Mouse (Mus musculus) embryo, embryonic 10.5 days (tissue): ENCODE results near the gene Zdhhc5.
A peak's percentile ranks its signal among the peaks of the same experiment; 100 is the strongest.
"Not testable (repeated sequence)": the region's sequence is repeated elsewhere in the genome, so short reads cannot be mapped to it uniquely, and the experiment has no call there.

ENCODE experiments used
- DNase-seq: peaks from one replicate; pipeline ENCODE4 v3.0.0-alpha.2; 2015; ENCODE audit warnings: low spot score

Gene Zdhhc5

GRCm38 (mm10) chr2:84734919-84735318 is 19.9 kb upstream of the Zdhhc5 start:
- peak; percentile 23 for DNase-seq

DNA sequence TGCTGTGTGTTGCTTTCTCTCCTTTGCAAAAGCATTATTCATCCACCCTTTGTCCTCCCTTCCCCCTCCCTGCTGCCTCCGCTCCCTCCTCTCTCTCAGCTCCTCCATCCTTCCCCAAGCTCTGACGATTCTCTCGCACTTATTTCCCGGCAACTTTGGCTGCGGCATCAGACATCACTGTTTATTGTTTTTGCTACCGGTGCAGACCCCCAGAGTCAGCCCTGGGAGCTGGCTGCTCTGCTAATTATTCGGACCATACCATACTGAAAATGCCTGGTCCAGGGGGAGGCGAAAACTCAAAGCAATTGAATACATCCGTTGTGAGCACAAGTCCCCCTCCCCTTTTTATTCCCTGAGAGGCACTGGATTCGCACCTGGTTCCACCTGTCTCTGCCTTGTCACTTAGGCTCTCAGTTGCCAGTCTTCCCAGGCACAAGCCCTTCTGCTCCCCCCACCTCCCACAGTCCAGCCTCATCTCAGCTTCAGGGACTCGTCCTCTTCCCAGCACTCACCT is 19.4 kb upstream of the Zdhhc5 start:
- DNase-seq, result peak; percentile 73

DNA sequence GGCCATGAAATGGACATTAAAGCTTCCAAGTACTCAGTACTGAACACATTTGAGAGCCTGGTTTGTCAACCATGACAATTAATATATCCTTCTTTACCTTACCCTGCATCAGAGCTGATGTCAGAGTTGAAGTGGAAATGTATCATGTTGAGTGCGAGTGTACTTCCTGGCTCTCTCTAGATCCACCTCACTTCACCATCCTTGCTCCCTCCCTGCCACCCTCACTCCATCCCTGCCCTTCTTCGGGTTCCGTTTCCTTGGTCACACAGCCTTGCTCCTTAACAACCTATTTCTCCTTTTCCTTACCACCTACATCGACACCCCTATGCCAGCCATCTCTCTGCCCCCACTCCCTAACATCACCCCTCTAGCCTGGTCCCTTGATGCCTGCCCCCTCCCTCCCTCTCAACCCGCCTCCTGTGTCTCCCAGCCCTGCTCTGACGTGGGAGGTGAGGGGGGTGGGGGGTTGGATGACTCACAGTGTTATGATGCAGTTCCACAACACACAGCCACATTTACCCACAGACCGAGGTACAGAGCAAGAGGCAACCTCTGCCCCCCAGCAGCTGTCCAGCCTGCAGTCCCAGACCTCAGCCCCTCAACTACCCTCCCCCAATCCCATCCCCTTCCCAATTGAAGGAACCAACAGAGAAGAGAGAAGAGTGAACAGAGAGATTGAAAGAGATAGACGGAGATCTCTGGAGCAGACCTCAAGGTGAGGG is 18.8 kb upstream of the Zdhhc5 start, which contains the start of gene Ypel4:
TSS of gene Ypel4 (plus strand) at position 480 of the 722 bp plus-strand sequence.
- peak; percentile 60 for DNase-seq

DNA sequence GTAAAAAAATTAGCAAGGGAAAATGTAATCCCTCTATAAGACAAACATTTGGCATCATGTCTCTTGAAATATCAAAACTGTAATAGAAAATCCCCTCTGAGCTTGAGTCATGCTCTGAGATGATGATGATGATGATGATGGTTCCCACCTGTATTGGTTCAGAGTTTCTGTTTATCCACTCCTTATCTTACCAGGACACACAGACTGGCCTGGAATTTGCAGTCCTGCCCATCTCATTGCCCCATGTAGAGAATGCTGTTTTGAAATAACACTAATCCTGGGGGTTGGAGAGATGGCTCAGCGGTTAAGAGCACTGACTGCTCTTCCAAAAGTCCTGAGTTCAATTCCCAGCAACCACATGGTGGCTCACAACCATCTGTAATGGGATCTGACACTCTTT is 17.4 kb upstream of the Zdhhc5 start:
- DNase-seq, result no peak

DNA sequence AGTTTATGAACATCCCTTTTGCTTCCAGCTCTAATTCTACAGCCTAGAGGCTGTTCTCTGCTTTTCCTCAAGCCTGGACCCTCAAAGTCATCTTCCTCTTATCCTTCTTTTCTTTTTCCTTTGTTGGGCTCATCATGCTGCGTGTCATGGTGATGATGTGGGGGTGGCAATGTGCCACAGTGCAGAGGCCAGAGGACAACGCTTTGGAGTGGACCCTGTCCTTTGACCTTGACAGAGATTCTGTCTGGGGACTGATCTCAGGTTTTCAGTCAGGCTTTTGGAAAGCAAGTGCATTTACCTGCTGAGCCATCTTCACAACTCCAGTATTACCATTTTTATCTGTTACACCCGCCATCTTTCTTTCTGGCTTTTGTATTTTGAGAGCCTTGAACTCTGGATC is 16.2 kb upstream of the Zdhhc5 start:
- no peak for DNase-seq

- not testable (repeated sequence) for DNase-seq
These were observed 13.2 kb upstream of the Zdhhc5 start for GRCm38 (mm10) chr2:84728191-84728590.

DNA sequence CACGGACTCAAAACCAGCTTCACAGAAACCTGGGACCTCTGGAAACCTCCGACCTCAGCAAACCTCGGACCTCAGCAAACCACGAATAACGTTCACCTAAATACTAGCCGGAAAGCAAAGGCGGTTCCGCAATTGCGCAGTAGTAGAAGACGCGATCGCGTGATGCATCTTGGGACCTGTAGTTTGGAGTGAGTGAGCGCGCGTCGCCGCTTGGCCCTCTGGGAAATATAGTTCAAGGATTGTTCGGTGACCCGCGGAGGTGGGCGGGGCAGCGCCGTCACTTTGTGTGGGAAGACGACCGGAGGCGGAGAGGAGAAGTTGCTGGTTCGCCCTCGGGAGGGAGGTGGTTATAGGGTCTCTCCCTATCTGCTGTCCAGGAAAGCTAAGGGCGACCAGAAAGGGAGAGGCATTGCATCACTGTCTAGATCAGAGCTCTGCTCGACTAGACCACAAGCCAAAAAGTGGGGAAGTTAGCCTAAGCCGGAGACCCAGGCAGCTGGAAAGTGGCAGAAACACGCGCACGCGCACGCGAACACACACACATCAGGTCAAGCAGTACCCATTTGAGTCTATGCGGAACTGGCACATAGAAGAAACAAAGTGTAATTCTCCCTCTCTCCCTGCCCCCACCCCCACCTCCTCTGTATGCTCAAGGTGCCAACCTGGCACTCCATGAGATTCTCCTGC is 12.3 kb upstream of the Zdhhc5 start, which contains the start of gene Clp1:
TSS of gene Clp1 (minus strand) at position 179 of the 687 bp plus-strand sequence.
- DNase-seq, result peak; percentile 99

- DNase-seq, result no peak
These were observed 11.7 kb upstream of the Zdhhc5 start for GRCm38 (mm10) chr2:84726716-84727115.

DNA sequence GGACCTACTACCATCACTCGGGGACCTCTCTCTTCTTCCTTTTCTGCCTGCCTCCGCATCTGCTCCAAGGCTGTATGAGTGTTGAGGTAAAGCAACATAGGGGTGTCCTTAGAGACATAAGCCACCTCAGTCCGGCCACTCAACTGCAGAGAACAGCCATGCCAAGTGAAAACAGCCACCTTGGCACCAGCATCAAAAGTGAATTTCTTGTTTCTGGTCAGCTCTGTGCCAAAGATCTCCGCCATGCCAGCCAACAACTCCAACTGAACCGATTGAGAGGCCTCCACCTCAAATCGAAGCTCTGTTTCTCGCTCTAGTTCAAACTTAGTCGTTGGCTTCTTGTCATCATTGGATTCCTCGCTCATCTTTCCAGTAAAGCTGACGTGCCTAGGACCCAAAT is 10.8 kb upstream of the Zdhhc5 start:
- no peak for DNase-seq

DNA sequence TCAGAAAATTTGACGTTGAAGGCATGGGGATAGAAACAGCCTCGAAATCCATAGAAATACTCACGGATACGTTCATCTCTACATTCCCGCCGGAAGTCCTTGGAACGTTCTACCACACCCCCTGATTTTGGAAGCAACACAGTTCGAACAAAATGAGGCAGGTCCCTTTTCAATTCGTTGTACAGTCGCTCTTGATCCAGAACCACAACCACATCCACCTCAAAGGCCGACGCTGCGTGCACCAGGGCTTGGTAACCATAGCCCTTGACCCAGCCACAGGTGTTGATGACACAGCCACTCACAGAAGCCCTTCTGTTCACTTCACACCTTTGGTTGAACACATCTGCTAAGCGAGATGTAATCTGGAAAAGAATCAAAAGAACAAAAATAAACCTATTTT is 8.9 kb upstream of the Zdhhc5 start:
- DNase-seq, result no peak

DNA sequence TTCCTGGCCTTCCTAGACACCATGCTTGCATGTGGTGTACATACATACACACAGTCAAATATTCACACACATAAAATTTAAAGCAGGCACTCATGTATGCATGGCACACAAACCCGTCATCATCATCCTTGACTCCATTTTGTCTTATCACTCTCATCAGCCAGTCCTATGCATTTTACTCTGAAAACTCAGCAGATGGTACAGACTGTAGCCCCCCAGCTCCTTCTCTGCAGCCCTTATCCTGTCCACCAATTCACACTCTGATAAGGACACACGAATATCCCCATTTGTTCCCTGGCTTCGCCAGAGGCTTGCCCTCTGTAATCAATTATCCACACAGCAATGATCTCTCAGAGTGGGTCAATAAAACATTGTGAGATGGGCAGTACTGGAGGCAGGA is 6.2 kb upstream of the Zdhhc5 start:
- DNase-seq, result no peak

DNA sequence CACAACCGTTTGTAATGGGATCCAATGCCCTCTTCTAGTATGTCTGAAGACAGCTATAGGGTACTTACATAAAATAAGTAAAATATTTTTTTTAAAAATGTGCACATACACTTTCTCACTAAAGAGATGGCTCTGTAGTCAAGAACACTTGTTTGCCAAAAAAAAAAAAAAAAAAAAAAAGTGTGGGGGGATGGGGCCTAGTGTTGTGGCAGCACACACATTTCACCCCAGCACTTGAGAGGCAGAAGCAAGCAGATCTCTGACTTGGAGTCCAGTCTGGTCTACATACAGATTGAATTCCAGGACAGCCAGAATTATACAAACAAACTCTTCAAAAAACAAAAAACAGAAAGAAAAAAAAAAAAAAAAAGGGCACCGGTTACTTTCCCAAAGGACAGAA is 5.7 kb upstream of the Zdhhc5 start:
- DNase-seq, result no peak

- no peak for DNase-seq
These were observed 2.4 kb upstream of the Zdhhc5 start for GRCm38 (mm10) chr2:84717357-84717756.

GRCm38 (mm10) chr2:84716423-84717355 is 1.7 kb upstream of the Zdhhc5 start:
- no peak for DNase-seq

DNA sequence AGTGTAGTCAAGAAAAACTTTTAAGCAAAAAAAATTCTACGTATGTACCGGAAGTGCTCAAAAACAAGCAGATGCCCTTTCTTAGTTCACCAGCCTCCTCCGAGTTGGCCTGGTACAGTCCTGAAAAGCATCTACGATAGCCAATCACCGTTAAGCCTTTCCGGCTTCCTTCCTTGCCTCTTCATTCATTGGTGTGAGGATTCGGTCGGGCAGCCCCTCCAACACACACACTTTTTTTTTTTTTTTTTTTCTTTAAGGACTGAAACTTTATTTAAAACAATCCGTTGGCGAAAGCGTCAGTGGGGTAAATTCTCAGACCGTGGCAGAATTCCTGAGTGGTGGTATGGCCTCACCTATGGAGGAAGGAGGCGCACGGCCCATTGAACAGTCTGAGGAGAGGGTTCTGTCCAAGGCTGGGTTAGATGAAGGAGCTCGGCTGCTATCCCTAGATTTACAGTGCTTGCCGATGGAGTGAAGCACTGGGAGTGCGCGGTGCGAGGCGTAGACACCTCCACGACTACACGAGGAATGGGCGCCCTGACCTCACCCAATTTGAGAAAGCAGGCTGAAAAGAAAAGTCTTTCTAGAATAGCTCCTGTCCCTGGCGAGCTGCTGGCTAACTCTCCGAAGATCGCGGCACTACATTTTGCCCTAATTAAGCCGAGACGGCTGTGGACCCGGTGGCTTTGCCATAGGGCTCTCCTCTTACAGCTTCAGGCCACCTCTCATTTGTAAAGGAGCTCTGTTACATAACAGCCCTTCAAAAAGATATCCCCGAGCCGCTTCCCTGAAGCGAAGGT is 782 bp upstream of the Zdhhc5 start:
- peak; percentile 94 for DNase-seq

DNA sequence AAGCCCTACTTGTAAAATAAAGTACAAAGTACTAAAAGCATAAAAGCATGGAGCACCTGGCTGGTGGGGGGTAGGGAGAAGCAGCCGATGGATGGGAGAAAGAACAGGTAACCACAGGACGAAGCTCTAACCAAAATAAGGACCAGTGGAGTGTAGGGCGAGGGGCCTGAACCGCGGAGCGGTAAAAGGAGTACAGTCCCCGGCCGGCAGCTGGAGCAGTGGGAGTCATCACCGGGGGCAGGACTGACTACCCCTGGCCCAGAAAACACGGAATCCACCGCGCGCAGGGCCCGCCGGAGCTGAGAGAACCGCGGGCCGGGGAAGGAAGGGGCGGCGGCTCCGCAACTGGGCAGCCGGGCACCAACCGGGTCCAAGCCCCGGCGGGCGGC is 564 bp downstream of the Zdhhc5 start:
- no peak for DNase-seq

- no peak for DNase-seq
These were observed 3.1 kb downstream of the Zdhhc5 start for GRCm38 (mm10) chr2:84711898-84712297.

GRCm38 (mm10) chr2:84707523-84707922 is 7.5 kb downstream of the Zdhhc5 start:
- no peak for DNase-seq

DNA sequence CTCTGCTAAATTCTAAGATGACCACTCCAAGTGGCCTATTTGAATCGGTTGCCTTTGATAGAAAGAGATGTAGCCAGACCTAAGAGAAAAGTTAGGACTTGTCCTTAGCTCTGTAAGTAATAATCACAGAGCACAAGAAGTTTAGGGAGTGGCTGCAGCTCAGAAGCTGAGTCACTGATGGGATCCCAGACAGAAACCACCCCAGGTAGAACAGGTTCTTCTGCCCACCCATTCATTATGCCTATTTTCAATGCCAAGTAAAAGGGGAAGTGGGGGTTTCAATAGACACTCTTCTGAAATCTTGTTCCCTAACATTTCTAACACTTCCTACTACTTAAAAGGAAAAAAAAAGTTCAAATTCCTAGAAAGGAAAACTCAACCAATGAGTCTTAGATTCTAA is 9.7 kb downstream of the Zdhhc5 start:
- no peak for DNase-seq

- DNase-seq, result no peak
These were observed 10.7 kb downstream of the Zdhhc5 start for GRCm38 (mm10) chr2:84704329-84704728.

GRCm38 (mm10) chr2:84703497-84703896 is 11.5 kb downstream of the Zdhhc5 start:
- no peak for DNase-seq
